Mouse (Mus musculus) intestine, postnatal 0 days (tissue): ENCODE data around the gene Nrxn3. TPM values are rescaled to one million over a fixed set of nuclear protein-coding genes. Genes with fewer than 3 reads are reported as not detected.

Experiments used
- ATAC-seq: fragments of 200-750 bp; cut with Nextera tagmentation; 2 replicates; pipeline ENCODE4 v1.8.0; 2017; ENCODE audit warnings: mild to moderate bottlenecking, moderate TSS enrichment, moderate library complexity
- H3K27ac ChIP-seq: fragments of 300-500 bp; sonication (generic); 2 replicates; pipeline ENCODE4 v1.5.1; 2014; ENCODE audit warnings: mild to moderate bottlenecking, low read depth, low read length, moderate library complexity
- H3K27me3 ChIP-seq: fragments of 300-500 bp; sonication (generic); replicated peaks from 2 replicates; pipeline ENCODE4 v1.6.1; 2014; ENCODE audit warnings: low read length, mixed read lengths; ENCODE audit not compliant: control insufficient read depth, insufficient read depth
- H3K36me3 ChIP-seq: fragments of 300-500 bp; sonication (generic); 2 replicates; pipeline ENCODE4 v1.6.1; 2014; ENCODE audit warnings: mild to moderate bottlenecking, moderate library complexity; ENCODE audit not compliant: control insufficient read depth, insufficient read depth
- H3K4me1 ChIP-seq: fragments of 300-500 bp; sonication (generic); replicated peaks from 2 replicates; pipeline ENCODE4 v1.6.1; 2014; ENCODE audit warnings: antibody characterized with exemption, low read length, mixed read lengths; ENCODE audit not compliant: control insufficient read depth, insufficient read depth
- H3K4me2 ChIP-seq: fragments of 300-500 bp; sonication (generic); replicated peaks from 2 replicates; pipeline ENCODE4 v1.6.1; 2014; ENCODE audit warnings: low read depth, mild to moderate bottlenecking, moderate library complexity
- H3K4me3 ChIP-seq: fragments of 300-500 bp; sonication (generic); 2 replicates; pipeline ENCODE4 v1.5.1; 2014; ENCODE audit warnings: low read depth, low read length
- H3K9ac ChIP-seq: fragments of 300-500 bp; sonication (generic); 2 replicates; pipeline ENCODE4 v1.6.1; 2014; ENCODE audit warnings: mild to moderate bottlenecking, low read depth, low read length
- H3K9me3 ChIP-seq: fragments of 300-500 bp; sonication (generic); 2 replicates; pipeline ENCODE4 v1.6.1; 2016; ENCODE audit warnings: mixed run types; ENCODE audit not compliant: control insufficient read depth
- CTCF ChIP-seq: sonication (generic); IDR thresholded peaks from 2 replicates; pipeline ENCODE4 v1.5.1; 2016; ENCODE audit warnings: low read depth, mild to moderate bottlenecking, control low read depth, antibody characterized with exemption, moderate library complexity
- WGBS: fragments of 180-500 bp; shearing (Covaris S2); extraction: QIAGEN DNeasy Blood & Tissue Kit; methylation state at CpG from one replicate; pipeline ENCODE4 v1.1.7; 2014; 5-methylcytosine and 5-hydroxymethylcytosine counted together
- polyA plus RNA-seq: library from polyadenylated mRNA; unstranded; fragments of >200 nt; fragmentation: Nextera tagmentation; extraction: Ambion mirVana; gene quantifications from 2 replicates; pipeline ENCODE4 v1.2.1, GENCODE M21; 2015

The Nrxn3 gene
- polyA plus RNA-seq, 1 experiment from 2014 or later: 0.47 TPM

DNA sequence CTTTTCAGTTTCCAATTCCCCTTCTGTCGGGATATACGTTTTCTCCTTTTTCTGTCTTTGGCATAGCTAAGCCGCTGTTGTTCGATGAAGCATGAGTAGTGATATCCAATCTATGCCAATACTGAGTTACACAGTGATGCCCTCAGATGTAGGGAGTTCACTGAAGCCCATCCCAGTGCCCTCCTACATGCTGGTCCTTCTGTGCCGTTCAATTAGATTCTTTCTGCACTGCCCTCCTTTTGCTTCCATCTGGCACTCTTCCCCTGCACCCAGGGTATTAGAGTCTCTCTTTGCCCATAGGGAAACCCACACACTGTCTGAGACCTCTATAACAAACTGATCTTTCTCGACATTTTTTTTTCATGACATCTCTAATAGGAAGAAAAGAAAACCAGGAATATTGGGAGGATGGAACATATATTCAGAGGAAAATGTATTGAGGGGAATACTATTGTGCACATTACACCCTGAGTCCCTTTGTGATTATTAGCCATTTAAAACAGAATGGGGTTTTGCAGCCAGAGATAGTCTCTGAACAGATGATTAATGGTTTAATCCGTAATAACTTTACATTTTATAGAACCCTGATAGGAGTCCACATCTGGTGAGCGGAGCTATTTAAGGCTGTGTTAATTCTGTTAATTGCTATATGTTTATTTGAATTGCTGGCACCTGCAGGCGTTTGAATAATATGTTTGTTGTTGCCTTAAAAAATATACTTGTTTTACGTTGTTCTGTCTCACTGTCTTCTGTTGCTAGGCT, 476.3 kb downstream of the Nrxn3 start:
- 86% methylated on average over 10 of the region's 10 CpGs for WGBS
- H3K27ac ChIP-seq: no peak overlapping the region
- no peak overlapping the region for H3K4me2 ChIP-seq
- H3K9ac ChIP-seq: no peak overlapping the region
- no peaks in the 10 kb centered on the region for H3K4me1 ChIP-seq
- H3K4me3 ChIP-seq: no peak overlapping the region
- no peaks in the 10 kb centered on the region for H3K36me3 ChIP-seq
- no peak for ATAC-seq
- H3K27me3 ChIP-seq: no peaks in the 10 kb centered on the region
- no peak for TF ChIP-seq CTCF
- H3K9me3 ChIP-seq: no peaks in the 10 kb centered on the region

DNA sequence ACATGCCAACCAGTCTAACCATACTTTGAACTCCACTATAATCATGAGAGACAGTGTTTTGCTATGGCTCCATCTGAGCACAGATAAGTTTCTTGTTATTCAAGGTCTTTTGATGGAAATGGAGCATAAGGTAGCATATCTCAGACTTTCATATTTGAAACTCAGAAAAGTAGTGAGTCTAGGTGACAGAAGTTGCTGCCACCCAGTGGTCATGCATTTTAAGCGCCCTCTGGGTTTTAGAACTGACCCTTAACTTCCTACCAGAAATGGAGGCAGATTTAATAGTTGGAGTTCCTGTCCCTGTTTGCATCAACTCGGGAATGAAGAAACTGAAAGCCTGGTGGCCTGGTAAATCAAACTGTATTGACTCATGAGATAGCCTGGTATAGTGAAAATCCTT, 488.9 kb downstream of the Nrxn3 start:
- Histone ChIP-seq H3K27me3 (no peaks in the 10 kb centered on the region), H3K4me2 (no peak overlapping the region), H3K36me3 (no peaks in the 10 kb centered on the region), H3K4me3 (no peak overlapping the region), H3K9me3 (no peaks in the 10 kb centered on the region), H3K4me1 (no peaks in the 10 kb centered on the region), H3K9ac (no peak overlapping the region), H3K27ac (no peak overlapping the region)
- ATAC-seq: no peak
- 35% methylated on average over 2 of the region's 2 CpGs for WGBS
- TF ChIP-seq CTCF: peak; percentile 41; the same call in 1 of the 2 replicates

GRCm38 (mm10) chr12:89239826-89240225, 517.1 kb downstream of the Nrxn3 start:
- 25% methylated on average over 1 of the region's 1 CpGs for WGBS
- H3K9ac ChIP-seq: no peak overlapping the region
- TF ChIP-seq CTCF: no peak
- no peak overlapping the region for H3K4me2 ChIP-seq
- no peak overlapping the region for H3K27ac ChIP-seq
- H3K36me3 ChIP-seq: no peaks in the 10 kb centered on the region
- H3K4me1 ChIP-seq: no peaks in the 10 kb centered on the region
- H3K27me3 ChIP-seq: no peaks in the 10 kb centered on the region
- H3K9me3 ChIP-seq: no peaks in the 10 kb centered on the region
- H3K4me3 ChIP-seq: no peak overlapping the region
- no peak for ATAC-seq

GRCm38 (mm10) chr12:89241554-89241953, 518.9 kb downstream of the Nrxn3 start:
- Histone ChIP-seq H3K27me3 (no peaks in the 10 kb centered on the region), H3K4me3 (no peak overlapping the region), H3K4me1 (no peaks in the 10 kb centered on the region), H3K27ac (no peak overlapping the region), H3K9ac (no peak overlapping the region), H3K4me2 (no peak overlapping the region), H3K9me3 (no peaks in the 10 kb centered on the region), H3K36me3 (no peaks in the 10 kb centered on the region)
- no peak for ATAC-seq
- no peak for TF ChIP-seq CTCF

DNA sequence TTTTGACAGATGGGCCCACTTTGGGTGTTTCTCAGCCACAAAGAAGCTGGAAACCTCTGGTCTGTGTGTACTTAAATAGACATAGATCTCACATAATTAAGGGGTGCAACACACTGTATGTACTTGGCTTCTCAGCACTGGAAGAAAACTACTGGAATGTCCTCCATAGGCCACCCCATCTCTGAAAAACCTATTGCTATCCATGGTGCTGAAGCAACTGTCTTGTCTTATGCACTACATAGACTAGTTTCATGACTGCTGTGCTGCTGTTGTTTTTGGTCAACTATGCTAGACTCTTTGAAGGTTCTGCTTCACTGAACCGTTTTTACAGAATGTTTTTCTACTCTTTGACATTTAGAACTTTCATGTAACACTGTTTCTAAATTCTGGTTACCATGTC, 519.8 kb downstream of the Nrxn3 start:
- Histone ChIP-seq H3K27ac (no peak overlapping the region), H3K9ac (no peak overlapping the region), H3K36me3 (no peaks in the 10 kb centered on the region), H3K9me3 (no peaks in the 10 kb centered on the region), H3K4me2 (no peak overlapping the region), H3K4me1 (no peaks in the 10 kb centered on the region), H3K27me3 (no peaks in the 10 kb centered on the region), H3K4me3 (no peak overlapping the region)
- 24% methylated on average over 1 of the region's 1 CpGs for whole genome bisulfite sequencing
- no peak for TF ChIP-seq CTCF
- ATAC-seq: no peak

DNA sequence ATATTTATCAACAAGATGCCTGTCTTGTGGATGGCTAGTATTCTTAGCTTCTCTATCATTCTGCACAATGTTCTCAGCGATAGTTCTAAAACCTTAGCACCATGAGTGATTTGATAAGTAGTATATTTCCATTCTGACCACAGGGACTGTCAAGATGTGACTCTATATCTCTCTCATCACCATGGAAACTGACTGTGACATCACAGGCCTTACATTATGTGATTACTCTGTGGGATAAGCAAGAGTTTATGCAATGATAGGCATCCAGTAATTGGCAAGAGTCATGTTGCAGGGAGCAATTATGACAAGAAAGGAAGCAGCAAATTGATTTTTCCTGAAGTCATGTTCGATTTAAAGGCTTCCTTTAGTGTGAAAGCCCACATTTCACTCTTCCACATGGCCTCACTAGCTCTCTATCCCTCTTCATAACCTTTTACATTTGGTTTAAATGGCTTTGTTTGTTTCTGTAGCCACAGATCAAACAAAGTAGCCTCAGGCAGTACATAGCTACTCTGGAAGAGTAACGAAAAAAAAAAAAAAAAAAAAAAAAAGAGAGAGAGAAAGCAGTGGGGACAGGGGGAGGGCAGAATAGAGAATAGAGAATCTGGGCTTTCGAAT, 532.7 kb downstream of the Nrxn3 start:
- Histone ChIP-seq H3K36me3 (no peaks in the 10 kb centered on the region), H3K9me3 (no peaks in the 10 kb centered on the region), H3K4me2 (no peak overlapping the region), H3K4me3 (no peak overlapping the region), H3K9ac (no peak overlapping the region), H3K4me1 (no peaks in the 10 kb centered on the region), H3K27ac (no peak overlapping the region), H3K27me3 (no peaks in the 10 kb centered on the region)
- ATAC-seq: no peak
- WGBS: 61% methylated on average over 4 of the region's 4 CpGs
- no peak for TF ChIP-seq CTCF
